Mouse (Mus musculus): ENCODE data around the gene Antxr1.

GRCm38 (mm10) chr6:87203065-87203464 is 132.6 kb downstream of the Antxr1 start:
- TF ChIP-seq TAL1 (IDR thresholded peaks at IDR 0.05; ENCODE audit: low read length), result no peak
- TF ChIP-seq GATA1 (IDR thresholded peaks at IDR 0.05; ENCODE audit: low read length), result no peak
